Mouse (Mus musculus): Measurements from ENCODE around the gene Dcps.
A peak's percentile ranks its signal among the peaks of the same experiment; 100 is the strongest.

Gene Dcps

GRCm38 (mm10) chr9:35175251-35176123 lies at the start of gene Dcps:
TSS of gene Dcps (minus strand) at chr9:35176061.
- DNase-seq (ENCODE audit: low spot score in 2 of 2) = peak; percentile 91 to 95

GRCm38 (mm10) chr9:35223466-35223865 lies 47.6 kb upstream of the Dcps start:
- no peak for DNase-seq (ENCODE audit: low spot score in 2 of 2)

GRCm38 (mm10) chr9:35217963-35218362 lies 42.1 kb upstream of the Dcps start:
- no peak for DNase-seq (ENCODE audit: low spot score in 2 of 2)

GRCm38 (mm10) chr9:35211573-35212511 lies 36.0 kb upstream of the Dcps start:
- DNase-seq (ENCODE audit: low spot score in 2 of 2) = no peak

- DNase-seq (ENCODE audit: low spot score in 2 of 2) = peak; percentile 99
These were observed 34.9 kb upstream of the Dcps start, which contains the start of gene Foxred1 for GRCm38 (mm10) chr9:35210542-35211474. TSS of gene Foxred1 (minus strand) at chr9:35211055.

GRCm38 (mm10) chr9:35204421-35204820 lies 28.6 kb upstream of the Dcps start:
- DNase-seq (ENCODE audit: low spot score in 2 of 2) = no peak

- DNase-seq (ENCODE audit: low spot score in 2 of 2) = no peak
These were observed 27.7 kb upstream of the Dcps start for GRCm38 (mm10) chr9:35203536-35203935.

GRCm38 (mm10) chr9:35200529-35201060 lies 24.7 kb upstream of the Dcps start:
- DNase-seq (ENCODE audit: low spot score in 2 of 2) = no peak

- DNase-seq (ENCODE audit: low spot score in 2 of 2) = peak; percentile 93 to 98
These were observed 24.1 kb upstream of the Dcps start, which contains the start of the genes Srpr and Tirap for GRCm38 (mm10) chr9:35199772-35200471. TSS of gene Srpr (plus strand) at chr9:35200175. TSS of gene Tirap (minus strand) at chr9:35200291.

- DNase-seq (ENCODE audit: low spot score in 2 of 2) = no peak
These were observed 23.3 kb upstream of the Dcps start for GRCm38 (mm10) chr9:35198945-35199771.

GRCm38 (mm10) chr9:35198351-35198750 lies 22.5 kb upstream of the Dcps start:
- DNase-seq (ENCODE audit: low spot score in 2 of 2) = no peak

GRCm38 (mm10) chr9:35197625-35198024 lies 21.8 kb upstream of the Dcps start:
- DNase-seq (ENCODE audit: low spot score in 2 of 2) = no peak

- DNase-seq (ENCODE audit: low spot score in 2 of 2) = no peak
These were observed 18.2 kb upstream of the Dcps start for GRCm38 (mm10) chr9:35194048-35194447.

- DNase-seq (ENCODE audit: low spot score in 2 of 2) = no peak
These were observed 17.2 kb upstream of the Dcps start for GRCm38 (mm10) chr9:35192983-35193542.

GRCm38 (mm10) chr9:35188700-35189099 lies 12.8 kb upstream of the Dcps start:
- no peak for DNase-seq (ENCODE audit: low spot score in 2 of 2)

- DNase-seq (ENCODE audit: low spot score in 2 of 2) = no peak
These were observed 11.6 kb upstream of the Dcps start for GRCm38 (mm10) chr9:35187351-35187903.

GRCm38 (mm10) chr9:35186430-35186829 lies 10.6 kb upstream of the Dcps start:
- DNase-seq (ENCODE audit: low spot score in 2 of 2) = peak in 1 of 2 experiments; percentile 33

- DNase-seq (ENCODE audit: low spot score in 2 of 2) = peak in 1 of 2 experiments; percentile 66
These were observed 7.5 kb upstream of the Dcps start for GRCm38 (mm10) chr9:35183359-35183758.

GRCm38 (mm10) chr9:35182832-35183231 lies 7.0 kb upstream of the Dcps start:
- DNase-seq (ENCODE audit: low spot score in 2 of 2) = no peak

All from spleen, postnatal 4 days (tissue).